Comparison of ENCODE assay signal across 9 mouse cellular contexts in the genomic region with DNA sequence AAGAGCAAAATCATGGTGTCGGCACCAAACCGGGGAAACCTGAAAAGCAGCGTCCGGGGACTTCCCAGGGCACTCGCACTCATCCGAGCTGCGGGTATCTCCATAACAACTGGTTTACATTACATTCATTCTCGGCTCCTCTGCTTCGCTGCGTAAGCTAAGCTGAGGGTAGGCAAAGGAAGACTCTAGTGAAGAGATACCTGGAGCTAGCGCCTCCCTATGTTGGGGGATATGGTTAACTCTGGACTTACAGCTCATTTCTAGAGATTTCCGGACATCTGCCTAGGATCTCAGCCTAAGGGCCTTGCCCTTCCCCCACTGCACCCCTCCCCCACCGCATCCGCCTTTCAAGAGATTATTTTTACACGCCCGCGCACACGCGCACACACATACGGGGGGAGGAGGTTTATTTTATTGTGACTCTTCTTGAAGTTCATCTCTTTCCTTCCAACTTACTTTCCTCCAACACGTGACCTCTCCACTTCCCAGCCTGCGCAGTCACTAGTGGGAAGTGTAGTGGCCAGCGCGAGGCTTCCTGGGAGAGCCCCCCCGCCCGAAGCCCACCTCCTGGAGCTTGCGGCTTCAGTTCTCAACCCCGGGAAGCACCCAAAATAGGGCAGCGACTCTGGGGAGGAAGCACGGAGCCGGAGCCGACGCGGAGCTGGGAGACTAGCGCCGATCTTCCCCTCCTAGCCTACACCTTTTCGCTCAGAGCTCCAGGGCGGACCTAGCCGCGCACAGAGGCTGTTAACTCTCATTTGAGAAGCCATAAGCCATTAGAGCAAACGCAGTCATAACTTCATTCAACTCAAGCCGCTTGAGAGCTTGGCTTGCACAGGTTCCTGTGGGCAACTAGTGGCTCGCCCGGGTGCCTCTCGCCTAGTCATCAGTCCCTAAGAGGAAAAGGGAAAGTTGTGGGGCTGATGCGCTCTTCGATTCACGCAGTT. TPM values are rescaled to one million over a fixed set of nuclear protein-coding genes. Genes with fewer than 3 reads are reported as not detected.
A peak's percentile ranks its signal among the peaks of the same experiment; 100 is the strongest.
DNase-seq lines count a peak whose midpoint lies in the region; ATAC-seq and TF ChIP-seq lines count a peak whose summit lies in the region.
"Had no signal": no experiment of that assay in that cellular context is flagged by ENCODE, and none has a peak within 500 bp of the region (broad histone marks: within the 10 kb centered on the region; RNA-seq: fewer than 3 reads in every experiment).

No protein-coding gene starts in this region.

- no peaks in the 10 kb centered on the region for H3K36me3 ChIP-seq in heart, embryonic 14.5 days (ENCODE audit: control insufficient read depth, insufficient read depth, low read length)
- H3K36me3 ChIP-seq in heart, adult 2 months (ENCODE audit: control insufficient read depth, insufficient read depth, low read length): no peaks in the 10 kb centered on the region
- H3K36me3 ChIP-seq in ES-E14 (ENCODE audit: control insufficient read depth, insufficient read depth, low read length, poor library complexity, severe bottlenecking): no peaks in the 10 kb centered on the region
- no peaks in the 10 kb centered on the region for H3K36me3 ChIP-seq in intestine, embryonic 16.5 days (ENCODE audit: control insufficient read depth, insufficient read depth, low read length)
- no peaks in the 10 kb centered on the region for H3K36me3 ChIP-seq in neural tube, embryonic 12.5 days
- H3K36me3 ChIP-seq: G1E had no signal

- H3K9me3 ChIP-seq in heart, embryonic 14.5 days (ENCODE audit: control insufficient read depth, low read length): no peaks in the 10 kb centered on the region
- H3K9me3 ChIP-seq in ES-E14 (ENCODE audit: control insufficient read depth, insufficient read depth, low read depth, low read length): no peaks in the 10 kb centered on the region
- no peaks in the 10 kb centered on the region for H3K9me3 ChIP-seq in intestine, embryonic 16.5 days (ENCODE audit: control insufficient read depth, low read length)
- no peaks in the 10 kb centered on the region for H3K9me3 ChIP-seq in neural tube, embryonic 12.5 days

- WGBS in heart, embryonic 14.5 days: 1% methylated on average over 48 of the region's 48 CpGs
- 2% methylated on average over 48 of the region's 48 CpGs for WGBS in heart, adult 2 months
- WGBS in intestine, embryonic 16.5 days: under 1% methylated on average over 48 of the region's 48 CpGs
- under 1% methylated on average over 48 of the region's 48 CpGs for WGBS in neural tube, embryonic 12.5 days
- 2% methylated on average over 48 of the region's 48 CpGs for WGBS in lung, adult 2 months

- H3K4me3 ChIP-seq in heart, embryonic 14.5 days (ENCODE audit: control insufficient read depth in 1 of 2, insufficient read depth in 1 of 2, low read depth in 1 of 2, low read length in 2 of 2): peak overlapping the region; percentile 33 to 40
- no peak overlapping the region for H3K4me3 ChIP-seq in heart, adult 2 months
- peak overlapping the region; percentile 37 to 72 for H3K4me3 ChIP-seq in ES-E14 (ENCODE audit: insufficient read depth in 1 of 2, low read depth in 1 of 2, low read length in 2 of 2, poor library complexity in 1 of 2, severe bottlenecking in 1 of 2)
- peak overlapping the region; percentile 36 for H3K4me3 ChIP-seq in intestine, embryonic 16.5 days (ENCODE audit: low read length)
- H3K4me3 ChIP-seq in neural tube, embryonic 12.5 days: peak overlapping the region; percentile 38
- H3K4me3 ChIP-seq in lung, adult 2 months (replicated peaks; ENCODE audit: extremely low read depth, low read depth, low read length): no peak overlapping the region

- H3K27me3 ChIP-seq in heart, embryonic 14.5 days (ENCODE audit: control insufficient read depth, insufficient read depth, low read length): peaks cover 63% of the 10 kb centered on the region
- peaks cover 12% of the 10 kb centered on the region for H3K27me3 ChIP-seq in heart, adult 2 months (ENCODE audit: control insufficient read depth, insufficient read depth, low read length)
- H3K27me3 ChIP-seq in intestine, embryonic 16.5 days (replicated peaks; ENCODE audit: control insufficient read depth, insufficient read depth, low read length): peaks cover 55% of the 10 kb centered on the region
- peaks cover 40% of the 10 kb centered on the region for H3K27me3 ChIP-seq in neural tube, embryonic 12.5 days (replicated peaks)

- no peak overlapping the region for H3K27ac ChIP-seq in heart, embryonic 14.5 days (replicated peaks in 1 of 2; ENCODE audit: control insufficient read depth in 1 of 2, insufficient read depth in 1 of 2, low read depth in 2 of 2, low read length in 2 of 2)
- no peak overlapping the region for H3K27ac ChIP-seq in heart, adult 2 months
- no peak overlapping the region for H3K27ac ChIP-seq in ES-E14 (ENCODE audit: insufficient read depth, low read depth, low read length, poor library complexity, severe bottlenecking)
- no peak overlapping the region for H3K27ac ChIP-seq in intestine, embryonic 16.5 days (ENCODE audit: low read length)
- no peak overlapping the region for H3K27ac ChIP-seq in neural tube, embryonic 12.5 days

- intact Hi-C loops in heart, adult 2 months (cut with DNase I): no loop called here

- in situ Hi-C loops in ES-E14 (cut with MboI; ENCODE audit: low sequenced_read_pairs in 2 of 2, unreplicated experiment in 2 of 2): no loop called here

- no peak for DNase-seq in heart, adult 2 months
- no peak for DNase-seq in ES-E14 (ENCODE audit: low read depth, low spot score)
- peak; percentile 43 for DNase-seq in embryo, embryonic 11 days
- DNase-seq in spleen, postnatal 14 days (ENCODE audit: low spot score in 2 of 2): no peak
- DNase-seq in lung, adult 2 months: no peak

- no peak for TF ChIP-seq POLR2A in heart, adult 2 months (IDR thresholded peaks at IDR 0.05; ENCODE audit: insufficient read depth, low read depth, low read length)
- TF ChIP-seq POLR2A in lung, adult 2 months (IDR thresholded peaks at IDR 0.05; ENCODE audit: borderline replicate concordance, extremely low read depth, low read depth, low read length): no peak

- no peak overlapping the region for H3K9ac ChIP-seq in heart, embryonic 14.5 days (ENCODE audit: low read length)
- no peak overlapping the region for H3K9ac ChIP-seq in heart, adult 2 months (ENCODE audit: low read depth, low read length)
- peak overlapping the region; percentile 17 for H3K9ac ChIP-seq in ES-E14 (ENCODE audit: insufficient read depth, low read depth, low read length, poor library complexity, severe bottlenecking)
- H3K9ac ChIP-seq in intestine, embryonic 16.5 days (ENCODE audit: low read depth, low read length): no peak overlapping the region
- no peak overlapping the region for H3K9ac ChIP-seq in neural tube, embryonic 12.5 days

- ATAC-seq in heart, embryonic 14.5 days (ENCODE audit: insufficient number of reproducible peaks, insufficient read depth, low FRiP score, low read depth): no peak
- ATAC-seq in intestine, embryonic 16.5 days: no peak
- no peak for ATAC-seq in neural tube, embryonic 12.5 days (ENCODE audit: low FRiP score, low read depth)

- no peak for TF ChIP-seq EP300 in heart, adult 2 months (IDR thresholded peaks at IDR 0.05; ENCODE audit: insufficient read depth, low read depth, low read length)

- no peak for TF ChIP-seq CTCF in heart, adult 2 months (IDR thresholded peaks at IDR 0.05)
- TF ChIP-seq CTCF in lung, adult 2 months (IDR thresholded peaks at IDR 0.05; ENCODE audit: insufficient read depth, low read length): no peak

- no peaks in the 10 kb centered on the region for H3K79me2 ChIP-seq in heart, adult 2 months (replicated peaks; ENCODE audit: control insufficient read depth, insufficient read depth, low read length)

- H3K4me1 ChIP-seq in heart, embryonic 14.5 days (ENCODE audit: control insufficient read depth in 2 of 2, insufficient read depth in 2 of 2, low read length in 2 of 2): peaks cover 8 to 27% of the 10 kb centered on the region in 2 experiments
- no peaks in the 10 kb centered on the region for H3K4me1 ChIP-seq in heart, adult 2 months (ENCODE audit: control insufficient read depth, insufficient read depth, low read length)
- 0 out of 4 replicates have a peak, but pooled peaks cover 0 to 1% of the 10 kb centered on the region in 2 experiments for H3K4me1 ChIP-seq in ES-E14 (ENCODE audit: control insufficient read depth in 2 of 2, insufficient read depth in 2 of 2, low read length in 2 of 2, poor library complexity in 1 of 2)
- H3K4me1 ChIP-seq in intestine, embryonic 16.5 days (ENCODE audit: control insufficient read depth, insufficient read depth, low read length): peaks cover 12% of the 10 kb centered on the region
- H3K4me1 ChIP-seq in neural tube, embryonic 12.5 days: peaks cover 22% of the 10 kb centered on the region
- no peaks in the 10 kb centered on the region for H3K4me1 ChIP-seq in lung, adult 2 months (ENCODE audit: control insufficient read depth, insufficient read depth, low read length)

- H3K4me2 ChIP-seq in heart, embryonic 14.5 days (ENCODE audit: low read length): peak overlapping the region; percentile 69
- H3K4me2 ChIP-seq in intestine, embryonic 16.5 days (ENCODE audit: low read depth, low read length): peak overlapping the region; percentile 52
- H3K4me2 ChIP-seq in neural tube, embryonic 12.5 days (replicated peaks): peak overlapping the region; percentile 74

TF ChIP-seq in ES-E14, 5 proteins besides CTCF, POLR2A, EP300 and RAD21:
- TF ChIP-seq ZNF384 (IDR thresholded peaks at IDR 0.05; ENCODE audit: low read depth, low read length): no peak
- no peak for TF ChIP-seq ZC3H11A (IDR thresholded peaks at IDR 0.05; ENCODE audit: borderline replicate concordance, low read depth, low read length)
- TF ChIP-seq HCFC1 (IDR thresholded peaks at IDR 0.05; ENCODE audit: borderline replicate concordance, insufficient read depth, low read length): no peak
- 0 out of 2 replicates have a peak, but pooled peaks have one; percentile 46 for TF ChIP-seq CHD2 (IDR thresholded peaks at IDR 0.05; ENCODE audit: low read depth, low read length)

RNA-seq across cellular contexts. Expression of a gene that starts 0.7 kb away (rescaled TPM):
- polyA plus RNA-seq in heart, embryonic 14.5 days (2014; fragmentation: Nextera tagmentation; extraction: Ambion mirVana): 0.15 and 0.45 TPM in 2 replicates
- 1 to 10 TPM; 3.0 to 7.4 TPM for total RNA-seq in heart, adult 2 months (2021)
- 1.4 and 1.5 TPM in 2 replicates for polyA plus RNA-seq in heart, adult 2 months (2012; rRNA removed)
- total RNA-seq in ES-E14 (2012; rRNA removed): 3.6 and 5.4 TPM in 2 replicates
- polyA plus RNA-seq in intestine, embryonic 16.5 days (2015; fragmentation: Nextera tagmentation; extraction: Ambion mirVana): 2.1 and 2.2 TPM in 2 replicates
- polyA plus RNA-seq in neural tube, embryonic 12.5 days (2016; fragmentation: Nextera tagmentation; extraction: Ambion mirVana): 1.9 and 2.7 TPM in 2 replicates
- 4.7 and 4.8 TPM in 2 replicates for polyA plus RNA-seq in lung, adult 2 months (2012; rRNA removed)
- polyA plus RNA-seq: G1E had no signal

Comparison
In these comparisons a context has a peak if more than half of its experiments do, and no peak if none do; other contexts are left out.
1. H3K4me3 ChIP-seq: peak in heart, embryonic 14.5 days (2 of 2), ES-E14 (2 of 2), intestine, embryonic 16.5 days (single experiment) and neural tube, embryonic 12.5 days (single experiment); none in heart, adult 2 months (single experiment) and lung, adult 2 months (single experiment).
2. Peak in every context shown above with its lines, with median percentiles within 50 percentile points of each other: H3K4me2 ChIP-seq.